Mouse (Mus musculus): ENCODE measurements around the gene Icam2.

DNA sequence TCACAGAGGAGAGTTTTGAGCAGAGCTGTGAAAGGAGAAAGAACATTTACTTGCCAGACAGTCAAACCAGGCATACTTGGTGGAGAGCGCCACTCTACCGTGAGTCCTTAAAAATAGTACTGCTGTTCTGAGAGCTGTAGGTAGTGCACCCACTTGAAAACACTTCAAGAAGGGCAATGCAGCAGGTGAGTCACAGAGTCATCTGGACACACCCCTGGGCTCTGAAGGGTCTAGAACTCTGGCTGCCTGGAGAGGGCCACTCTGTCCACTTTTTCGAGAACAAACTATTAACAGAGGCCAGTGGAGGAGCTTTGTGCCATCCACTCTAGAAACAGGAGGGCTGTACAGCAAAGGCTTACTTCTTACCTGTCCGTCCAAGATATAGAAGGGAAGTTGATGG is 38.6 kb upstream of the Icam2 start:
- no peak for TF ChIP-seq CTCF (conservative IDR thresholded peaks at IDR 0.05; ENCODE audit: low read length)
- TF ChIP-seq NANOG (IDR thresholded peaks at IDR 0.05; ENCODE audit: borderline replicate concordance, low read length) = no peak
